Mouse (Mus musculus): Measurements from ENCODE around the gene Ccdc32. TPM values are rescaled to one million over a fixed set of nuclear protein-coding genes. Genes with fewer than 3 reads are reported as not detected.
A peak's percentile ranks its signal among the peaks of the same experiment; 100 is the strongest.

Gene Ccdc32
- 41.7 and 44.1 TPM in 2 replicates for polyA plus RNA-seq (2015; fragmentation: Nextera tagmentation; extraction: Ambion mirVana)

DNA sequence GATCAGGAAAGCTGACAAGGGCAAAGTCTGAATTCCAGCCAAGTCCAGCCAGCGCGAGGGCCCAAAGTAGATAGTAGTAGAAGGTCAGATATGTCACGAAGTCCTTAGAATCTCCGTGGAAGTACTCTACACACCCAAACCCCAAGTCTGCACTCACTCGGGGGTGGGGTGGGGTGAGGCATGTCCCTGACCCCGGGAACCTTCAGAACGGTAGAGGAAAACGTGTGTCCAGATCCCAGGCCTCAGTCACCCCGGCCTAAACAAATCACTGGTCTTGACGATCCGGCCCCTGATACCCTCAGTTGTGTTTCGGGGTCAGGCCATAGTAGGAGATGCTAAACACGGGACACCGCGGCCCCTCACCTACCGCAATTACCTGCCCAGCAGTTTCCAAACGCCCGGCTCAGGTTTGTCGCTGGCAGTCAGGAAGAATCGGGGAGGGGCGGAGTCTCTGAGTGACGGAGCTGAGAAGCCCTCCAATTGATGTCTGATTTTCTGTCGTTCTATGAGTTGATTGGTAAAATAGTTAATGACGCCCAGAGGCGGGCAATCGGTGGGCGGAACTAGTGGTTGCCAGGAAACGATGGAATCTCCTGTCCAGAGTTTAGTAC, at the start of gene Ccdc32:
Gene Ccdc32, minus strand, starts transcription at position 453 of the 611 bp plus-strand sequence.
- ATAC-seq = peak; percentile 98
- H3K27me3 ChIP-seq (replicated peaks; ENCODE audit: control insufficient read depth, insufficient read depth, low read length) = no peaks in the 10 kb centered on the region
- peak within 1 kb of the TSS; percentile 82 for H3K4me2 ChIP-seq (ENCODE audit: low read length)
- peak within 1 kb of the TSS; percentile 69 for H3K4me3 ChIP-seq (ENCODE audit: low read length)
- H3K36me3 ChIP-seq (ENCODE audit: control insufficient read depth, insufficient read depth, low read length) = peaks cover 6% of the 10 kb centered on the region; the same call in 1 of the 2 replicates
- H3K27ac ChIP-seq (ENCODE audit: low read depth, low read length) = no peak within 1 kb of the TSS
- H3K9ac ChIP-seq (ENCODE audit: low read depth, low read length) = peak within 1 kb of the TSS; percentile 75
- H3K4me1 ChIP-seq (ENCODE audit: control insufficient read depth, insufficient read depth, low read depth, low read length) = peaks cover 10% of the 10 kb centered on the region
- WGBS = under 1% methylated on average over 28 of the region's 28 CpGs
- H3K9me3 ChIP-seq (ENCODE audit: control insufficient read depth, low read length) = no peaks in the 10 kb centered on the region

DNA sequence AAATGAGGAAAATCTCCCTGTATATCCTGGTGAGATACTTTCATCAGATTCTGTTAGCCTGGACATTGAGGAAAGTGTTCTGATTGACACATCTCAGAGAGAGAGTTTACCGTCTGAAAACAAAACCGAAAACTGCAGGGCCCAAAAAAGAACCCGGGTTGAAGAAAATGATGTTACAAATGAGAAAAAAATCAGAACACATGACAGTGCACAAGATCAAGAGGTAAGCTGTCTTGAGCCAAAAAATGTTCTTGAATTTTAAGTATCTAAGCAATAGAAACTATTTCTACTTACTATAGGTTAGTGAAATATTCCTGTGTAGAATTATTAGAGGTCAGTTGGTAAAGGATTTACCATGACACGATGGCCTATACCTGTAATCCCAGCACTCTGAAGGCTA, 43.2 kb upstream of the Ccdc32 start:
- no peak overlapping the region for H3K4me2 ChIP-seq (ENCODE audit: low read length)
- no peak for ATAC-seq
- no peaks in the 10 kb centered on the region for H3K9me3 ChIP-seq (ENCODE audit: control insufficient read depth, low read length)
- no peaks in the 10 kb centered on the region for H3K27me3 ChIP-seq (replicated peaks; ENCODE audit: control insufficient read depth, insufficient read depth, low read length)
- no peak overlapping the region for H3K9ac ChIP-seq (ENCODE audit: low read depth, low read length)
- no peaks in the 10 kb centered on the region for H3K36me3 ChIP-seq (ENCODE audit: control insufficient read depth, insufficient read depth, low read length)
- 91% methylated on average over 4 of the region's 4 CpGs for WGBS
- H3K27ac ChIP-seq (ENCODE audit: low read depth, low read length) = no peak overlapping the region
- H3K4me3 ChIP-seq (ENCODE audit: low read length) = no peak overlapping the region
- H3K4me1 ChIP-seq (ENCODE audit: control insufficient read depth, insufficient read depth, low read depth, low read length) = no peaks in the 10 kb centered on the region

DNA sequence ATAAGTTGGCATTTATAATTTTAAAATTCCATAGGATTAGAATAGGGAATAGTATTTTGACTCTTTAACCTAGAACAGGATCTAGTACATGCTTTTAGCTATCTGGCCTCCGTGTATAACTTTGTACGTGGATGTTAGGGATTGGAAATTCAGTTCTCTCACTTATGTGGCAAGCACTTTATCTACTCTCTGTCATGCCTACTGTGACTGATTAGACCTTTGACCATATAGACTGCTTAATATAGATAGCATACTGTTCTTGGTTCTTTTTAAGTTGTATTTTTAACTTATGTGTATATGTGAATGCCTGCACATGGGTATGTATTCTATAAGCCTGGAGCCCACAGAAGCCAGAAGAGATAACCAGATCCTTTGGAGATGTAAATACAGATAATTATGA, 30.9 kb upstream of the Ccdc32 start:
- H3K36me3 ChIP-seq (ENCODE audit: control insufficient read depth, insufficient read depth, low read length) = no peaks in the 10 kb centered on the region
- no peak overlapping the region for H3K4me2 ChIP-seq (ENCODE audit: low read length)
- no peaks in the 10 kb centered on the region for H3K9me3 ChIP-seq (ENCODE audit: control insufficient read depth, low read length)
- WGBS = 95% methylated on average over 2 of the region's 2 CpGs
- H3K4me1 ChIP-seq (ENCODE audit: control insufficient read depth, insufficient read depth, low read depth, low read length) = no peaks in the 10 kb centered on the region
- H3K9ac ChIP-seq (ENCODE audit: low read depth, low read length) = no peak overlapping the region
- H3K27me3 ChIP-seq (replicated peaks; ENCODE audit: control insufficient read depth, insufficient read depth, low read length) = no peaks in the 10 kb centered on the region
- no peak overlapping the region for H3K27ac ChIP-seq (ENCODE audit: low read depth, low read length)
- H3K4me3 ChIP-seq (ENCODE audit: low read length) = no peak overlapping the region
- no peak for ATAC-seq

DNA sequence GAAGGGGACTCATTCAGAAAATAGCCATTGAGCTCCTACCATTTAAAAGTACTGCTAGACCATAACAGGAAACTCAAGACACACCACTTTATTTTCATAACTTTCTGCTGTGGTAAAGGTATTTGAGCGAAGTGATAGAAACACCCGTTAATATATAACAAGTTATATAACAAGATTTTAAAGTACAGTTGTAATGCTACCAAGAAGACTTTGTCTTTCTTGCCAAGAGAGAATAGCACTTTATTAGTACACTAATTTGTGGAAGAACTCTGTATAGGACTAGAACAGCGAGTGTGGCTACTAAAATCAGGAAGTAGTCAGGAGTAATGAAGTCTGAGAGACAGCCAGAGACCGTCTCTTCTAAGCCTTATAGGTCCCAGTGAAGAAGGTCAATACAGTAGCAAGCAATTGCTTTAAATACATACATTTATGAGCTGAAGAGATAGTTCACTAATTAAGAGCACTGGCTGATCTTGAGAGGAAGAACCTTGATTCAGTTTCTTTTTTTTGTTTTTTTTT, 21.0 kb upstream of the Ccdc32 start:
- Histone ChIP-seq H3K9ac (ENCODE audit: low read depth, low read length) (no peak overlapping the region), H3K4me2 (ENCODE audit: low read length) (no peak overlapping the region), H3K9me3 (ENCODE audit: control insufficient read depth, low read length) (no peaks in the 10 kb centered on the region), H3K27ac (ENCODE audit: low read depth, low read length) (no peak overlapping the region), H3K4me3 (ENCODE audit: low read length) (no peak overlapping the region), H3K4me1 (ENCODE audit: control insufficient read depth, insufficient read depth, low read depth, low read length) (peaks cover 5% of the 10 kb centered on the region), H3K36me3 (ENCODE audit: control insufficient read depth, insufficient read depth, low read length) (no peaks in the 10 kb centered on the region), H3K27me3 (replicated peaks; ENCODE audit: control insufficient read depth, insufficient read depth, low read length) (no peaks in the 10 kb centered on the region)
- 92% methylated on average over 4 of the region's 4 CpGs for WGBS
- ATAC-seq = no peak

DNA sequence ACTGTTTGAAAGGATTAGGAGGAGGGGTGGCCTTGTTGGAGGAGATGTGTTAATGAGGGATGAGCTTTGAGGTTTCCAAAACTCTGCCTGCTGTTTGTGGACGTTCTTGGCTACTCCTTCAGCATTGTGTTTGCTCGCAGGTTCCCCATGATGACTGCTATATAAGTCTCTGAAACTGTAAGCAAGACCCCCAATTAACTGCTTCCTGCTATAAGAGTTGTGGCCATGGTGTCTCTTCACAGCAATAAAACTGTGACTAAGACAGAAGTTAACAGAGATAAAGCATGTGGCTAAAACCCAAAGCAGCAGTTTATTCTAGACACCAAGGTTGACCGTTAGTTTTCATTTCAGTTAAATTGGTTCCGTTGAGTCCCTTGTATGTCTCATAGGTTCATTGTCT, 18.7 kb upstream of the Ccdc32 start:
- H3K9ac ChIP-seq (ENCODE audit: low read depth, low read length) = no peak overlapping the region; the same call in 1 of the 2 replicates

DNA sequence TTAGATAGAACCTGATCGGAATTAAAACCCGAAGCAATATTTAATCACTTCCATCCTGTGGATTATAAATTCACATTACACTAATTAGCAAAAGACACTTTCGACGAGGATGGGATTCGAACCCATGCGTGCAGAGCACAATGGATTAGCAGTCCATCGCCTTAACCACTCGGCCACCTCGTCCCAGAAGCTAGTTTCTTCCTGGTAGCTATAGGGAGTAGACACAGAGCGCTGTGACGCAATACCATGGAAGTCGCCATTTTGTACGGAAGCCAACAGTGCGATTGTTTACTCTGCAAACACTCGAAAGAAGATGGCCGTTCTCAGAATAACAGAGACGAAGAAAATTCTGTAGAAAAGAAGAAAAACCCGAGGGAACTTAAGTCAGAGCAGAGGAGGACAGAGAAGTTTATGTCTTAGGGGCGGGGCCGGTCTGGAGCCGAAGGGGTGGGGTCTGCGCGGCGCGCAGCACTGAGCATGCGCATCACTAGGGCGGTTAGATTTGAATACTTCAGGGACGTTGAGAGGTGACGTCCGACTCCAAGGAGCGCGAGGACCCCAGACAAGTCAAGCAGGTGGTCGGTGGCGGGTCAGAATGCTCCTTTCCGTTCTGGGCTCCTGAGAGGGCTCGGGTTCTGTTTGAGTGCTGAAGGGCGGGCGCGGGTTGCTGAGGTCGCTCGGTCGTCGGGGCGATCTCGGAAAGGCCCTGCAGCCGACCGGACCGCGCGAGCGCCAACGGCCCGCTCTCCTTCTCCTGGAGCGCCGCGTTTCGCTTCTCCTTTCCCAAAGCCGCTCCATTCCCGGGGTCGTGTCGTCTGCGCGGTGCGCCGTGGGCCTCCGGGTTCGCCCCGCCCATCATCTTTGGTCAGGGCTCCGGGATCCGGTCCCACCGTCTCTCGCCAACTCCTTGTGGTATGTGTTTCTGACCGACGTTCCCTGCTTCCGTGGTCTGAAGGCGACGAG, 17.7 kb upstream of the Ccdc32 start, which contains the start of gene Knl1:
Gene Knl1, plus strand, starts transcription at position 471 of the 963 bp plus-strand sequence.
- peak within 1 kb of the TSS; percentile 89 for H3K4me3 ChIP-seq (ENCODE audit: low read length)
- H3K4me1 ChIP-seq (ENCODE audit: control insufficient read depth, insufficient read depth, low read depth, low read length) = peaks cover 5% of the 10 kb centered on the region
- H3K9ac ChIP-seq (ENCODE audit: low read depth, low read length) = peak within 1 kb of the TSS; percentile 62
- H3K27me3 ChIP-seq (replicated peaks; ENCODE audit: control insufficient read depth, insufficient read depth, low read length) = no peaks in the 10 kb centered on the region
- under 1% methylated on average over 72 of the region's 77 CpGs for WGBS
- peak within 1 kb of the TSS; percentile 83 for H3K27ac ChIP-seq (ENCODE audit: low read depth, low read length)
- peak within 1 kb of the TSS; percentile 83 for H3K4me2 ChIP-seq (ENCODE audit: low read length)
- H3K9me3 ChIP-seq (ENCODE audit: control insufficient read depth, low read length) = no peaks in the 10 kb centered on the region
- ATAC-seq = peak; percentile 98
- no peaks in the 10 kb centered on the region for H3K36me3 ChIP-seq (ENCODE audit: control insufficient read depth, insufficient read depth, low read length)

More for the DNA sequence above, 18.7 kb upstream of the Ccdc32 start:
- ATAC-seq = no peak
- Histone ChIP-seq H3K4me1 (ENCODE audit: control insufficient read depth, insufficient read depth, low read depth, low read length) (peaks cover 5% of the 10 kb centered on the region), H3K36me3 (ENCODE audit: control insufficient read depth, insufficient read depth, low read length) (no peaks in the 10 kb centered on the region), H3K9me3 (ENCODE audit: control insufficient read depth, low read length) (no peaks in the 10 kb centered on the region), H3K4me3 (ENCODE audit: low read length) (peak overlapping the region; percentile 89), H3K27me3 (replicated peaks; ENCODE audit: control insufficient read depth, insufficient read depth, low read length) (no peaks in the 10 kb centered on the region), H3K27ac (ENCODE audit: low read depth, low read length) (no peak overlapping the region), H3K4me2 (ENCODE audit: low read length) (peak overlapping the region; percentile 83)
- 20% methylated on average over 4 of the region's 4 CpGs for WGBS

DNA sequence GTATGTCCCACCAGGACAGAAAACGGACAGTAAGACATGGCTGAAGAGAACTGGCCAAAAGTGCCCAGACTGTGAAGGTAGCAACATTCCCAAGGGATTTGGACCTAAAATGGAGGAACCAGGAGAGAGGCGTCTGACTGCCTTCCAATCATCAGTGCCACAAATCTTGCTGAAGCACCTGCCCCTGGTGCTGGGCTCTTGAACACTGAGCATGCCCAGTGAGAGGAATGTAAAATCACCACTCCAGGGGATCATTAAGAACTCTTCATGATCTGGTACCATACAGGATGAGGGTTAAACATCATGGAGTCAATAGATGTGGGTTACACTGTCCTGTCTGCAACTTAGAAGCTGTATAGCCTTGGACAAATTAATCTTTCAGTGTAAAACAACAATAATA, 16.0 kb upstream of the Ccdc32 start:
- Histone ChIP-seq H3K27me3 (replicated peaks; ENCODE audit: control insufficient read depth, insufficient read depth, low read length) (no peaks in the 10 kb centered on the region), H3K27ac (ENCODE audit: low read depth, low read length) (no peak overlapping the region), H3K9me3 (ENCODE audit: control insufficient read depth, low read length) (no peaks in the 10 kb centered on the region), H3K9ac (ENCODE audit: low read depth, low read length) (no peak overlapping the region), H3K36me3 (ENCODE audit: control insufficient read depth, insufficient read depth, low read length) (no peaks in the 10 kb centered on the region), H3K4me1 (ENCODE audit: control insufficient read depth, insufficient read depth, low read depth, low read length) (peaks cover 5% of the 10 kb centered on the region), H3K4me2 (ENCODE audit: low read length) (no peak overlapping the region), H3K4me3 (ENCODE audit: low read length) (no peak overlapping the region)
- WGBS = 85% methylated on average over 2 of the region's 2 CpGs
- no peak for ATAC-seq

DNA sequence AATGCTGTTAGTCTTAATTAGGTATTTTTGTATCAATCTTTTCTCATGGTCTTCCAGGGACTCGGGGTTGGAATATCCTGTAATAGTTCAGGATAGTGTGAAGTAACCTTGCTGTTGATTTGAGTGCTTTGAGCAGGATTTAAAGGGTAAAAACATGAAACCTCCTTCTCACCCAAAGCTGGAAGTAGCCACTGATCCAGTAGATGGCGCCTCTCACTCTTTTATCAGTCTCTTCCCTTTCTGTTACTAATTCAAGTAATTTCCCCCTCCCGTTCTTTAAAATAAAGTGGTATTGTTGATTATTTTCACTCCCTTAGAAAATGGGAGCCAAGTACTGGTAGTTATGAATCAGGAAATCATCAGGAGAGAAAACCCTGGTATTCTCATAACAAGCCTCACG, 11.7 kb upstream of the Ccdc32 start:
- Histone ChIP-seq H3K9ac (ENCODE audit: low read depth, low read length) (no peak overlapping the region), H3K4me3 (ENCODE audit: low read length) (no peak overlapping the region), H3K9me3 (ENCODE audit: control insufficient read depth, low read length) (no peaks in the 10 kb centered on the region), H3K27me3 (replicated peaks; ENCODE audit: control insufficient read depth, insufficient read depth, low read length) (no peaks in the 10 kb centered on the region), H3K4me2 (ENCODE audit: low read length) (no peak overlapping the region), H3K27ac (ENCODE audit: low read depth, low read length) (no peak overlapping the region), H3K36me3 (ENCODE audit: control insufficient read depth, insufficient read depth, low read length) (peaks cover 10% of the 10 kb centered on the region), H3K4me1 (ENCODE audit: control insufficient read depth, insufficient read depth, low read depth, low read length) (peaks cover 1% of the 10 kb centered on the region)
- 54% methylated on average over 4 of the region's 4 CpGs for WGBS
- ATAC-seq = no peak

DNA sequence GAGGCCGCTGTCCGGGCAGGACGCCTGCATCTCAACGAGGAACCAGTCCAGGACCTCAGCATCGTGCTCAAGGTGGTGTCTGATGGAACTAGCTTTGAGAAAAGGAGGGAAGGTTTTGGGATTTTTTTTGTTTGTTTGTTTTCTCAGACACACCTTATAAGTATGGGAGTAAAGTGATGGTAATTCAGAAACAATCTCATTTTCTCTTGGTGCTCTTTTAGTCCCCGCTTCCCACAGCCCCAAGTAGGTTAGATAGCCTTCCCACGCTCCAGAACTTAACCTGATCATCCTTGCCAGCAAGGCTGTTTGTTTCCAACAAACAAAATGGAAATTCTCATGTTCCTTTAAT, 6.2 kb upstream of the Ccdc32 start:
- Histone ChIP-seq H3K36me3 (ENCODE audit: control insufficient read depth, insufficient read depth, low read length) (peaks cover 10% of the 10 kb centered on the region), H3K4me3 (ENCODE audit: low read length) (peak overlapping the region; percentile 59), H3K27me3 (replicated peaks; ENCODE audit: control insufficient read depth, insufficient read depth, low read length) (no peaks in the 10 kb centered on the region), H3K4me1 (ENCODE audit: control insufficient read depth, insufficient read depth, low read depth, low read length) (peaks cover 12% of the 10 kb centered on the region), H3K27ac (ENCODE audit: low read depth, low read length) (peak overlapping the region; percentile 70; the same call in 1 of the 2 replicates), H3K9me3 (ENCODE audit: control insufficient read depth, low read length) (no peaks in the 10 kb centered on the region), H3K9ac (ENCODE audit: low read depth, low read length) (peak overlapping the region; percentile 63), H3K4me2 (ENCODE audit: low read length) (peak overlapping the region; percentile 67)
- no peak for ATAC-seq
- WGBS = 10% methylated on average over 7 of the region's 7 CpGs
